In genomic region chr11:111064751-111065527, GRCm38 (mm10) we compare ENCODE assay signal across 8 mouse cellular contexts. TPM values are rescaled to one million over a fixed set of nuclear protein-coding genes. Genes with fewer than 3 reads are reported as not detected.
DNase-seq lines count a peak whose midpoint lies in the region; ATAC-seq lines count a peak whose summit lies in the region.

No protein-coding gene starts in this region.

- ATAC-seq in hindbrain, embryonic 12.5 days (ENCODE audit: low FRiP score): peak; percentile 44
- no peak for ATAC-seq in activated CD4-positive, CD25-positive, alpha-beta regulatory T cell, adult 4 months

- H3K4me2 ChIP-seq in hindbrain, embryonic 12.5 days (replicated peaks): peak overlapping the region; percentile 94

- no peaks in the 10 kb centered on the region for H3K36me3 ChIP-seq in hindbrain, embryonic 12.5 days

- peak overlapping the region; percentile 56 for H3K9ac ChIP-seq in hindbrain, embryonic 12.5 days

- DNase-seq in ES-CJ7 (ENCODE audit: low read depth, low spot score): peak; percentile 73
- peak; percentile 53 to 62 for DNase-seq in adrenal gland, postnatal 36 days
- peak; percentile 71 for DNase-seq in forelimb bud, embryonic 11.5 days (ENCODE audit: low read depth, low spot score)
- peak; percentile 40 to 47 for DNase-seq in layer of hippocampus, postnatal 36 days
- DNase-seq in lung, postnatal 36 days: peak; percentile 77
- peak; percentile 73 for DNase-seq in right cerebral cortex, adult 18-20 months

- H3K4me3 ChIP-seq in hindbrain, embryonic 12.5 days: peak overlapping the region; percentile 64

- peaks cover 16% of the 10 kb centered on the region for H3K4me1 ChIP-seq in hindbrain, embryonic 12.5 days

- WGBS in hindbrain, embryonic 12.5 days: under 1% methylated on average over 25 of the region's 25 CpGs

- H3K9me3 ChIP-seq in hindbrain, embryonic 12.5 days (replicated peaks): no peaks in the 10 kb centered on the region

- peaks cover 19% of the 10 kb centered on the region for H3K27me3 ChIP-seq in hindbrain, embryonic 12.5 days

- peak overlapping the region; percentile 44; the same call in 1 of the 2 replicates for H3K27ac ChIP-seq in hindbrain, embryonic 12.5 days

RNA-seq across cellular contexts. Expression of gene Kcnj2, which starts 1.0 kb away (rescaled TPM):
- 10 to 100 TPM in 1 of 2 experiments, 1 to 10 TPM in 1; 8.4 to 12.5 TPM for total RNA-seq in adrenal gland, postnatal 36 days (2021)
- 2.9 and 3.2 TPM in 2 replicates for polyA plus RNA-seq in hindbrain, embryonic 12.5 days (2016; fragmentation: Nextera tagmentation; extraction: Ambion mirVana)
- 1 to 10 TPM; 6.9 to 7.9 TPM for total RNA-seq in layer of hippocampus, postnatal 36 days (2021)
- under 1 TPM in 1 of 2 experiments, not detected in 1; 0.09 TPM for polyA plus RNA-seq in activated CD4-positive, CD25-positive, alpha-beta regulatory T cell, adult 4 months (2017; shearing (Covaris generic))
